Mouse (Mus musculus) spleen, adult 2 months (tissue): ENCODE data around the gene R3hdm2.

Experiments used
- CTCF ChIP-seq: fragments of 200-500 bp; IDR thresholded peaks from 2 replicates; pipeline ENCODE4 v1.5.1; 2011; ENCODE audit warnings: mild to moderate bottlenecking, inconsistent platforms; ENCODE audit not compliant: insufficient read depth, insufficient read length, insufficient replicate concordance; ENCODE audit errors: extremely low read depth
- POLR2A ChIP-seq: fragments of 200-500 bp; IDR thresholded peaks from 2 replicates; pipeline ENCODE4 v1.6.1; 2011; ENCODE audit warnings: low read depth, low read length, inconsistent platforms

DNA sequence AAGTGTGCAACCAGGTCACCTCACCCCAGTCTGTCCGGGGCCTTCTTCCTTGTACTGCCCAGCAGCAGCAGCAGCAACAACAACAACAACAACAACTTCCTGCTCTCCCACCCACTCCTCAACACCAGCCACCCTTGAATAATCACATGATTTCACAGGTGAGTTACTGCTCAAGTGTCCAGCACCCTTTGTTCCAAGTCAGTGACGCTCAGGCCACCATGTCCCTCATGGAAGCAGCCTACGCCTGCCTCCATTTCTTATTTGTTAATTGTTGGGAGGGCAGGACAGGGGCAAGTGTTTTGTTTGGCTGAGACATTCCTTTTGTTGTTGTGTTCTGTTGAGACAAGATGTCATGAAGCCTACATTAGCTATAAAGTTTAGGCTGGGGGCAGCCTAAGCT is 96.4 kb downstream of the R3hdm2 start:
- TF ChIP-seq POLR2A, result no peak
- TF ChIP-seq CTCF, result no peak
